Mouse (Mus musculus) v-Abl transformed pro-B cells (cell line): Measurements from ENCODE around the gene Ppp1r16b.

ENCODE experiments used
- in situ Hi-C, 2 experiments: fragments of 400-800 bp; cut with MboI; formaldehyde crosslinking; loops; one replicate each; pipeline ENCODE4 v1.15.1; 2025; ENCODE audit not compliant: unreplicated experiment in 2 of 2

Ppp1r16b gene

GRCm38 (mm10) chr2:158667022-158667670 is 1.9 kb downstream of the Ppp1r16b start:
- in situ Hi-C loops, result loop anchor here (5.0 to 25.0 kb wide), 2 partner anchors 70 to 1945 kb away; no protein-coding TSS in a partner anchor

- in situ Hi-C loops, result loop anchor here (5.0 to 25.0 kb wide), 2 partner anchors 69 to 1944 kb away; no protein-coding TSS in a partner anchor
These were observed 2.7 kb downstream of the Ppp1r16b start for GRCm38 (mm10) chr2:158667671-158668432.

- in situ Hi-C loops, result loop anchor here (5.0 to 25.0 kb wide), 2 partner anchors 69 to 1944 kb away; no protein-coding TSS in a partner anchor
These were observed 3.3 kb downstream of the Ppp1r16b start for GRCm38 (mm10) chr2:158668433-158669010.

GRCm38 (mm10) chr2:158669199-158670195 is 4.3 kb downstream of the Ppp1r16b start:
- in situ Hi-C loops, result loop anchor here (5.0 to 25.0 kb wide), 3 partner anchors 63 to 1943 kb away; no protein-coding TSS in a partner anchor

GRCm38 (mm10) chr2:158670571-158670970 is 5.4 kb downstream of the Ppp1r16b start:
- in situ Hi-C loops, result loop anchor here (5.0 to 25.0 kb wide), 2 partner anchors 62 to 1942 kb away; no protein-coding TSS in a partner anchor

- in situ Hi-C loops, result loop anchor here (5.0 to 25.0 kb wide), 2 partner anchors 59 to 1939 kb away; no protein-coding TSS in a partner anchor
These were observed 7.6 kb downstream of the Ppp1r16b start for GRCm38 (mm10) chr2:158672829-158673228.

- in situ Hi-C loops, result loop anchor here (5.0 to 25.0 kb wide), 2 partner anchors 59 to 1939 kb away; no protein-coding TSS in a partner anchor
These were observed 8.3 kb downstream of the Ppp1r16b start for GRCm38 (mm10) chr2:158673493-158673892.

GRCm38 (mm10) chr2:158674131-158674530 is 8.9 kb downstream of the Ppp1r16b start:
- in situ Hi-C loops, result loop anchor here (5.0 to 25.0 kb wide), 2 partner anchors 58 to 1938 kb away; no protein-coding TSS in a partner anchor

- in situ Hi-C loops, result loop anchor here (5.0 to 25.0 kb wide), 2 partner anchors 58 to 1938 kb away; no protein-coding TSS in a partner anchor
These were observed 9.6 kb downstream of the Ppp1r16b start for GRCm38 (mm10) chr2:158674759-158675158.

GRCm38 (mm10) chr2:158675161-158675560 is 10.0 kb downstream of the Ppp1r16b start:
- in situ Hi-C loops, result no loop called here

- in situ Hi-C loops, result no loop called here
These were observed 10.8 kb downstream of the Ppp1r16b start for GRCm38 (mm10) chr2:158675907-158676533.

- in situ Hi-C loops, result no loop called here
These were observed 12.7 kb downstream of the Ppp1r16b start for GRCm38 (mm10) chr2:158677946-158678345.

GRCm38 (mm10) chr2:158679091-158679490 is 13.9 kb downstream of the Ppp1r16b start:
- in situ Hi-C loops, result no loop called here

GRCm38 (mm10) chr2:158680357-158680889 is 15.2 kb downstream of the Ppp1r16b start:
- in situ Hi-C loops, result no loop called here

GRCm38 (mm10) chr2:158681714-158682113 is 16.5 kb downstream of the Ppp1r16b start:
- in situ Hi-C loops, result no loop called here

GRCm38 (mm10) chr2:158682344-158683037 is 17.3 kb downstream of the Ppp1r16b start:
- in situ Hi-C loops, result no loop called here

GRCm38 (mm10) chr2:158683038-158683413 is 17.8 kb downstream of the Ppp1r16b start:
- in situ Hi-C loops, result no loop called here

GRCm38 (mm10) chr2:158684247-158684843 is 19.1 kb downstream of the Ppp1r16b start:
- in situ Hi-C loops, result no loop called here
